Mouse (Mus musculus) urinary bladder, postnatal 4 days (tissue): ENCODE results near the gene Kcnj13.

Experiments
- DNase-seq, 2 experiments: peaks; one replicate each; pipeline ENCODE4 v3.0.0; 2021 to 2022; ENCODE audit warnings: low spot score in 2 of 2

Gene Kcnj13

DNA sequence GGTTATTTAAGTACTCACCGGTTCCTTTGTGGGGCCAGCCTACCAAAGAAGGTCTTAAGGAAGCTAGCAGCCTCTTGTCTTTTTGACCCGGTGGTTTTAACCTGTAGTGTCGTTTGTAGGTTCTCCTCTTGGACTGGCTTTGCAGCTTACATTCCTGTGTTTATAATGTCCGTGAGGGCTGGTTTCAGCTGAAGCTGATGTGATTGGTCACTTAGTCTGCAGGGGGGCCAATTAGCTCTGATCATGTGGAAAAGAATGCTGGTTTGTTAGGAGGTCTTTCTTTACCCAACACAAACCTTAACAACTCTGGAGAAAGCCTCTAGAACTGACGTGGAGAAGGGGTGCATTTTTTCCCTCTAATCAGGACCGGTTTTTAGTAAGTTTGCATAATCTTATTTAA lies at the start of gene Kcnj13:
Gene Kcnj13 (minus strand): TSS at position 136 of the 400 bp plus-strand sequence.
- no peak for DNase-seq

GRCm38 (mm10) chr1:87436583-87436982 lies 42.1 kb upstream of the Kcnj13 start:
- DNase-seq: no peak

- DNase-seq: no peak
Observed at GRCm38 (mm10) chr1:87435125-87435524, 40.6 kb upstream of the Kcnj13 start.

DNA sequence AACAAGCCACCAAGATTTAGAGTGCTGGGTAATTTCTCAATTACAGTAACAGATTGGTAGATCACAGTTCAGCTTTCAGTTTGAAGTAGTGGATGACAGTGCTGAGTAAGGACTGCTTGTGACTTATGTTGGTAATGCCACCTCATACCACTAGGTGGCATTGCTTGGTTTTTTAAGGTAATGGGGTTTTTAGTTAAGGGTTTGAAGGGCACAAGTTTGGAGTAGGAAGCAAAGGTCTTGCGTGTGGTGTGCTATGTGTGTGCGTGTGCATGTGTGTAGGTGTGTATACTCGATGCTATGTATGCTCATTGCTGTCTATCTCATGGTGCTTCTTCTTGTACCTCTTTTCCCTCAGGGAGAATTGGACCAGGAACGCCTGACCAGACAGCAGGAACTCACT lies 24.2 kb upstream of the Kcnj13 start:
- DNase-seq: no peak

DNA sequence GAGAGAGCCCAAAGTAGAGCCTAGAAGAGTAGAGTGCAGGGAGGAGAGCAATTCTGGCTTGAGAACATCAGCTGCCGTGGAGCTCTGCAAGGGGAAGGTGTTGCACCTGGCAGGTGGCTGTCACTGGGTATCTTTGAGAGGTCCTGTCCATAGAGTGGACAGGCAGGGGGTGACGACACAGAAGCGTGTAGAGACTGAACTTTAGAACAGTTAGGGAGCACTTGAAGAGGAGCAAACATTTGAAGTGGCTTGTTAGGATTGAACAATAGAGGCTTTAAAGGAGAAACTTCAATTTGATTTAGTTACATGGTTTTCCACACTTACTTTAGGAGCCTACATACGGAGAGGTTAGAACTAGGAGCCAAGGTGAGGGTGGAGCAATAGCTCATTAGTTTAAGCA lies 14.9 kb upstream of the Kcnj13 start:
- DNase-seq: no peak

- no peak for DNase-seq
Observed at GRCm38 (mm10) chr1:87406012-87406411, 11.5 kb upstream of the Kcnj13 start.

DNA sequence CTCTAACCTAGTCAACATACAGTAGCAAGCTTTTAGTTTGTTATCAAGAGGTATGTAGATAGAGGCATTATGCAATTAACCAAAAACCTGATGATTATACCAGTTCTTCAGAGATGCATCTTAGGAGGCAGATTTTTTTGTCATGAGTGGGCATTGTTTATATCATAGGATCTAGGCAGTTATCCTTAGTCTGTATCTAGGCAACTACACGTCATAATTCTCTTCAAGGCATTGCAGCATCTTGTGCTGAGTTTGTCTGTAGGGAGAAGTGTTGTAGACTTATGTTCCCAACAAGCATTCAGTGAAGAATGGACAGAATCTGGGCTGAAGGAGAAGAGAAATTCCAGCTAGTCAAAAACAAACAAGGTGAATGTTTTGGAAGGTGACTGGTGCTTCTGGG lies 10.2 kb upstream of the Kcnj13 start:
- DNase-seq: no peak

DNA sequence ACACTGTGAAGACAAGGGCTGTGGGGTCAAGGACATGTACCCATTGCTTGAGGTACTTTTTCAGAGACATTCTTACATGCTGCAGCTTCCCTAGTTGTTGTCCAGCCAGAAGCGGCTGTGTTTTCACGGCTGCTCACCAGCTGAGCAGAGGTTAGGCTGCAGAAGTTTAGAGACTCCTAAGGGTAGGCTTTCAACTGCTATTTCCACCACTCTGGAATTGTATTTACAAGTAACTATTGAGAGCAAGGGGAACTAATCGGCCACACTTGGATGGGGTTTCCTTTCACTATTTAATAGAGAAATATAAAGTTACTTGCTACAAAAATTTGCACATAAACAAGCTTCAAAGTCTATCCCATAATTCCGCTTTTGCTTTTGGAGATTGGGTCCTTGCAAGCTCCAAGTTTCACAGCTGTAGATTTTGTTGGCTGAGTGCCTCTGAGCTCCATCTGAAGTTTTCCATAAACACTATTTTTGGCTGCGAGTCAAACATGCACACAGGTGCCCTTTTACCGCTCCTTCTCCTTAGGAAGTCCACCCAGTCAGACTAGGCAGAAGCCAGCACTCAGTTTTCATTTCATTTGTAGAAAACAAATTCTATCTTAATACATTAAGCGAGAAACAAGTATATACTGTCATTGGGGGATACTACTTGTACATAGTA lies 2.5 kb upstream of the Kcnj13 start:
- no peak for DNase-seq

- DNase-seq: no peak
Observed at GRCm38 (mm10) chr1:87393444-87394195, 909 bp downstream of the Kcnj13 start.

- DNase-seq: no peak
Observed at GRCm38 (mm10) chr1:87386436-87387092, 8.0 kb downstream of the Kcnj13 start.

DNA sequence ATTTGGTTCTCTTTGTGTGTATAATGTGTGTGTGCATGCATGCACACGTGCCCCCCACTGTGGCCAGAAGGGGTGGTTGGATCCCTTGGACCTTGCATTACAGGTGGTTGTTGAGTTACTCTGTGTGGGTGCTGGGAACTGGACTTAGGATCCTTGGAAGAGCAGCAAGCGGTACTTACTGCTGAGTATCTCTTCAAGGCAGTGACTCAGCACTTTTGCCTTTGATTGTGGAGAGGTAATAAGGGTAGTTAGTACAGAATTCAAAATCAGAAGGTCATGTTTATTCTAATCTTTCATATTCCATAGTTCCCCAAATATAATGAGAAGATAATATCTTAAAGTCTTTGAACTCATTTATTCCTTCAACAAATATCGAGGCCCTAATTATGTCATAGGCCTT lies 13.4 kb downstream of the Kcnj13 start:
- no peak for DNase-seq

DNA sequence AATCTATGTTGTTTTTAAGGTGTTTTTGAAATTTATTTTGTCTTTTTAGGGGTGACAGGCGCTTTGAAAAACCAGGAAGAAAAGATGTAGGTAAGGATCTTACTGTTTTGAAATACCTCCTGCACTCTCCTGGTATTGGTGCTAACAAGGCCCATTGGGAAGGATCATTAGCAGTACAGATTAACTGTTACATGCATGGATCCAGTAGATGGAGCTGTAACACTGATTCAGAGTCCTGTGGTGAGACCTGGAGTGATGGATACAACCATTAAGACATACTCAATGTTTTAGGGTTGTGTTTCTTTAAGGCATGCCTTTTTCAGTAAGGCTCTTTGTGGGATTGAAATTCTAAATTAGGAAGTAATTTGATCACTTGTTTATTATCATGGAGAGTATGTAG lies 14.6 kb downstream of the Kcnj13 start:
- no peak for DNase-seq

DNA sequence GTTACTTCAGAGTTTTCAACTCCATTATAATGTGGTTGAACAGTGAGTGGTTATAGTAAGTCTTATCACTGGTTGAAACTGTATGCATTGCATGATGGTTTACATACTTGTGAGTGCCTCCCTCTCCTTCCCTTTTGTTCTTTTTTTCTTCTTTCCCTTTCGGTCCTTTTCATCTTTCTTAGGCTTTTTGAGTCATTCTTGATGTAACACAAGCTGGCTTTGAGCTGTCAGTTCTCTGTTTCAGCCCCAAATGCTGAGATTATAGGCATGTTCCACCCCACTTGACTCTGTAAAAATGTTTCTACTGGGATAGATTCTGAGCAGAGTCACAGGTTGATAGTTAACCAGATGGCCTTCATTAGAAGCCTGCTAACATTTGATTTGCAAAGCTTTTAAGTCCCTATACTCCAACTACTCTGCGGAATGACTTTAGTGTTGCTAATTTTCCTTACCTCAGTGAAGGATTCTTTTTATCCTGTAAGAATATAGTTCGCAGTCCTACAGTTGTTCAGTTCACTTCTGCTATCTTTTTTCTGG lies 16.4 kb downstream of the Kcnj13 start:
- DNase-seq: no peak

GRCm38 (mm10) chr1:87360276-87360675 lies 34.3 kb downstream of the Kcnj13 start:
- DNase-seq: no peak

- no peak for DNase-seq
Observed at GRCm38 (mm10) chr1:87350576-87350975, 44.0 kb downstream of the Kcnj13 start.
